Mouse (Mus musculus): ENCODE data around the gene Rrp15. TPM values are rescaled to one million over a fixed set of nuclear protein-coding genes. Genes with fewer than 3 reads are reported as not detected.

Rrp15 gene
- total and polyA plus RNA-seq, 3 experiments: 130 to 142 TPM; not detected in 1

DNA sequence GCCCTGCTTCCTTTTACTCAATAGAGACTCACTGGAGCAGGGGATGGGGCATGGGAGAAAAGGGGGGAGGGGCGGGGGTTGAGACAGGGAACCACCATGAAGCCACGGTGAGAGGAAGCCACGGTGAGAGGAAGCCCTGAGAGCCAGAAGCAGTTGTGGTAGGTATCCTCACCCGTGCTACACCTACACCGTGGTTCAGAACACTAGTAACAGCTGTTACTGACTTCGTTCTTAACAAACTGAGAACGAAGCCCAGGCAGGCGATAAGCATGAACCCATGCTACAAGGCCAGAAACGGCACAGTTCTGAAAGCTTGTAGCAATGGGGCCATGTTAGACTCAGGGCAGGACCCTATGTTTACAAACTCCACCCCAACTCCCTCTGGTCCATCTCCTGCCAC is 52.9 kb downstream of the Rrp15 start (continued):
- no peak for TF ChIP-seq RAD21 (IDR thresholded peaks at IDR 0.05; ENCODE audit: low read depth, low read length)
- no peak for TF ChIP-seq GATA1 (IDR thresholded peaks at IDR 0.05; ENCODE audit: low read depth, low read length)

DNA sequence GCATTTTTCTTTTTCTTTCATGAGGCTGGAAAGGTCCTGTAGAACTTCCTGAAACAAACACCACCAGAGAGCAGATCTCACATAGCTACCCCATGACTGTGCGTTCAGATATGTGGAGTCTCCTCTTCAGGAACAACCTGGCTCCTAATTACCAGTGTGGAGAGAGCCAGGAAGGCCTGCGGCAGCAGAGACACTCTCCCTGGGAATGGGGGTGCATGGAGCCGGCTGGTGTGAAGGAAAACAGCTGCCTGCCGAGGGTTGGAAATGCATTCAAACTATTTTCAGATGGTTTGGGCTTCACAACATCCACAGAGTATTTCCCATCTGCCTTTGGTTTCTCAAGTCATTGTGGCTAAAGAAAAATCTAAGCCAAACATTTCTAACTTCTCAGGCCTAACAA is 53.8 kb downstream of the Rrp15 start:
- H3K27me3 ChIP-seq (ENCODE audit: control insufficient read depth in 1 of 2, insufficient read depth in 2 of 2, low read length in 2 of 2): no peaks in the 10 kb centered on the region
- TF ChIP-seq ZMIZ1 (IDR thresholded peaks at IDR 0.05; ENCODE audit: low read depth, low read length): no peak
- TF ChIP-seq GABPA (IDR thresholded peaks at IDR 0.05; ENCODE audit: low read depth, low read length): no peak
- no peak for TF ChIP-seq TCF12 (IDR thresholded peaks at IDR 0.05; ENCODE audit: low read depth, low read length)
- no peak for TF ChIP-seq EP300 (IDR thresholded peaks at IDR 0.05; ENCODE audit: low read depth in 1 of 2, low read length in 2 of 2)
- TF ChIP-seq MEF2A (IDR thresholded peaks at IDR 0.05; ENCODE audit: extremely low read depth, insufficient replicate concordance, low read depth, low read length, poor library complexity, severe bottlenecking): no peak
- no peak for TF ChIP-seq GATA1 (IDR thresholded peaks at IDR 0.05; ENCODE audit: low read depth, low read length)
- no peak for TF ChIP-seq CHD2 (IDR thresholded peaks at IDR 0.05; ENCODE audit: low read length)
- no peak for TF ChIP-seq MAFK (IDR thresholded peaks at IDR 0.05; ENCODE audit: borderline replicate concordance, low read depth, low read length)
- TF ChIP-seq POLR2AphosphoS5 (IDR thresholded peaks at IDR 0.05; ENCODE audit: borderline replicate concordance, low read depth, low read length): no peak
- no peak for TF ChIP-seq HCFC1 (IDR thresholded peaks at IDR 0.05; ENCODE audit: low read depth, low read length)
- no peak for TF ChIP-seq NELFE (IDR thresholded peaks at IDR 0.05; ENCODE audit: low read depth, low read length)
- TF ChIP-seq ZNF384 (IDR thresholded peaks at IDR 0.05; ENCODE audit: low read depth, low read length): no peak
- no peak overlapping the region for H3K9ac ChIP-seq (ENCODE audit: control insufficient read depth, low read depth, low read length, poor library complexity, severe bottlenecking)
- no peak for DNase-seq (ENCODE audit: low read depth, low spot score)
- H3K9me3 ChIP-seq (replicated peaks; ENCODE audit: insufficient read depth, low read length): no peaks in the 10 kb centered on the region
- H3K36me3 ChIP-seq (ENCODE audit: control insufficient read depth in 1 of 2, insufficient read depth in 2 of 2, low read length in 2 of 2): no peaks in the 10 kb centered on the region
- H3K27ac ChIP-seq (ENCODE audit: control insufficient read depth, low read depth, low read length): no peak overlapping the region
- H3K79me2 ChIP-seq (ENCODE audit: control insufficient read depth, insufficient read depth, low read length, poor library complexity): no peaks in the 10 kb centered on the region
- H3K4me1 ChIP-seq (ENCODE audit: control insufficient read depth in 1 of 2, insufficient read depth in 2 of 2, low read length in 2 of 2): no peaks in the 10 kb centered on the region
- no peak overlapping the region for H3K4me3 ChIP-seq (ENCODE audit: control insufficient read depth in 1 of 2, insufficient read depth in 1 of 2, low read depth in 2 of 2, low read length in 2 of 2)

DNA sequence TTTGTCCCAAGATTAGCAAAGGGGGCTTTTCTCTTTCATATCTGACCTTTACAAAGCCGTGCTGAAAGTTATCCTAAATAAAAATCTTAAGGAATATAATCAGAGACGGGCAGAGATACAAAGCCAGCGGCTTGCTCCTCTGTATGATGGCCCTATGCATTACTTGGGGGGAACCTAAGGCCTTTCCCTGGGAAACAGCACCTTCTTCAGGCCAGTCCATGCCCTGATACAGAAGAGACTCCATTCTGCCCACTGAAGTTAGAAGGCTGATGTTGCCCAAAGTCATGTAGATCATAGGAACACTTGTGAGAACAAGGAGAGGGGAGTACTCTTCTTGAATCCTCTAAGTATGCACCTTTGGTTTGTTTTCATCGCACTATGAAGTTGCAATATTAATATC is 56.8 kb downstream of the Rrp15 start:
- Histone ChIP-seq H3K27me3 (ENCODE audit: control insufficient read depth in 1 of 2, insufficient read depth in 2 of 2, low read length in 2 of 2) (no peaks in the 10 kb centered on the region), H3K4me3 (ENCODE audit: control insufficient read depth in 1 of 2, insufficient read depth in 1 of 2, low read depth in 2 of 2, low read length in 2 of 2) (no peak overlapping the region), H3K4me1 (ENCODE audit: control insufficient read depth in 1 of 2, insufficient read depth in 2 of 2, low read length in 2 of 2) (no peaks in the 10 kb centered on the region), H3K36me3 (ENCODE audit: control insufficient read depth in 1 of 2, insufficient read depth in 2 of 2, low read length in 2 of 2) (no peaks in the 10 kb centered on the region), H3K9ac (ENCODE audit: control insufficient read depth, low read depth, low read length, poor library complexity, severe bottlenecking) (no peak overlapping the region), H3K27ac (ENCODE audit: control insufficient read depth, low read depth, low read length) (no peak overlapping the region), H3K79me2 (ENCODE audit: control insufficient read depth, insufficient read depth, low read length, poor library complexity) (no peaks in the 10 kb centered on the region), H3K9me3 (replicated peaks; ENCODE audit: insufficient read depth, low read length) (no peaks in the 10 kb centered on the region)
- TF ChIP-seq JUND (IDR thresholded peaks at IDR 0.05; ENCODE audit: low read depth, low read length) (no peak), GABPA (IDR thresholded peaks at IDR 0.05; ENCODE audit: low read depth, low read length) (no peak), USF2 (IDR thresholded peaks at IDR 0.05; ENCODE audit: borderline replicate concordance in 1 of 2, insufficient read depth in 1 of 2, low read depth in 1 of 2, low read length in 2 of 2) (no peak), RAD21 (IDR thresholded peaks at IDR 0.05; ENCODE audit: low read depth, low read length) (no peak), USF1 (IDR thresholded peaks at IDR 0.05; ENCODE audit: low read depth, low read length) (no peak), SMC3 (IDR thresholded peaks at IDR 0.05; ENCODE audit: low read depth, low read length) (no peak), EP300 (IDR thresholded peaks at IDR 0.05; ENCODE audit: low read depth in 1 of 2, low read length in 2 of 2) (no peak), CHD1 (IDR thresholded peaks at IDR 0.05; ENCODE audit: low read depth, low read length) (no peak), KAT2A (conservative IDR thresholded peaks at IDR 0.05; ENCODE audit: low read depth, low read length) (no peak), CHD2 (IDR thresholded peaks at IDR 0.05; ENCODE audit: low read length) (no peak), POLR2AphosphoS2 (IDR thresholded peaks at IDR 0.05; ENCODE audit: low read length) (no peak), MYB (IDR thresholded peaks at IDR 0.05; ENCODE audit: low read depth, low read length) (no peak), MEF2A (IDR thresholded peaks at IDR 0.05; ENCODE audit: extremely low read depth, insufficient replicate concordance, low read depth, low read length, poor library complexity, severe bottlenecking) (no peak), RCOR1 (IDR thresholded peaks at IDR 0.05; ENCODE audit: low read depth, low read length) (no peak), CTCF (IDR thresholded peaks at IDR 0.05 in 2 of 3, conservative IDR thresholded peaks at IDR 0.05 in 1 of 3; ENCODE audit: control insufficient read depth in 1 of 3, insufficient read depth in 1 of 3, low read depth in 2 of 3, low read length in 3 of 3, poor library complexity in 1 of 3, severe bottlenecking in 1 of 3) (no peak), E2F4 (IDR thresholded peaks at IDR 0.05; ENCODE audit: borderline replicate concordance, low read depth, low read length) (no peak), HCFC1 (IDR thresholded peaks at IDR 0.05; ENCODE audit: low read depth, low read length) (no peak), ZNF384 (IDR thresholded peaks at IDR 0.05; ENCODE audit: low read depth, low read length) (no peak)
- no peak for DNase-seq (ENCODE audit: low read depth, low spot score)
